Mouse (Mus musculus) bone marrow macrophage, adult 2 months (primary cell): ENCODE data around the gene Med10. TPM values are rescaled to one million over a fixed set of nuclear protein-coding genes. Genes with fewer than 3 reads are reported as not detected.

Experiments
- H3K27ac ChIP-seq: 2 replicates; pipeline ENCODE4 v1.5.1; 2012; ENCODE audit warnings: low read depth, low read length; ENCODE audit not compliant: insufficient read depth
- H3K4me1 ChIP-seq: 2 replicates; pipeline ENCODE4 v1.6.1; 2012; ENCODE audit warnings: low read length; ENCODE audit not compliant: control insufficient read depth, insufficient read depth
- H3K4me3 ChIP-seq: 2 replicates; pipeline ENCODE4 v1.5.1; 2012; ENCODE audit warnings: mild to moderate bottlenecking, low read length, moderate library complexity; ENCODE audit not compliant: insufficient read depth
- CTCF ChIP-seq: IDR thresholded peaks from 2 replicates; pipeline ENCODE4 v1.5.1; 2012; ENCODE audit warnings: low read depth, mild to moderate bottlenecking, low read length, moderate library complexity
- POLR2A ChIP-seq: IDR thresholded peaks from 2 replicates; pipeline ENCODE4 v1.6.1; 2012; ENCODE audit warnings: mild to moderate bottlenecking, low read depth, low read length, borderline replicate concordance
- polyA plus RNA-seq: library from polyadenylated mRNA; stranded (reverse); fragments of >200 nt; gene quantifications from 2 replicates; pipeline ENCODE4 v1.2.4, GENCODE M21; 2012; ENCODE audit not compliant: missing spikeins, insufficient read depth, insufficient read length

Med10 gene
- 49.9 and 55.0 TPM in 2 replicates for polyA plus RNA-seq

DNA sequence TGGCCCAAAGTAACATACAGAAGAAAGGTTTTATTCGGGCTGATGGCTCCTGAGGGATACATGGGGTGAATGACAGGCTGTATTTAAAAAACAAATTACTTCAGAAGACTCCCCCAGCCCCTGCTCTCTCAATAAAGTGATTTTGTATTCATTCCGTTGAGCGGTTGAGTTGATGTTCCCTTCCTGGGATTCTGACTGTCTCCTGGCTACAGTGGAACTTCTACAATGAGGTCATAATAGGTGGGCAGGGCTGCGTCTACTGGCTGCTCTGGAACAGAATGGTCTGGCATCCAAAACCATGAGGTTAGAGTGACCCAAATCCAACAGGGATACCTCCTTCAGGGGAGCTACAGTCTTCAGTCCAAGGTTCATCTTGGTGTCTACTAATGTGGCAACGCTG is at the start of gene Med10:
Gene Med10 (plus strand): TSS at position 301 of the 400 bp plus-strand sequence.
- H3K4me3 ChIP-seq = no peak within 1 kb of the TSS
- no peak within 1 kb of the TSS for H3K27ac ChIP-seq
- H3K4me1 ChIP-seq = no peaks in the 10 kb centered on the region
- TF ChIP-seq POLR2A (no peak), CTCF (no peak)

DNA sequence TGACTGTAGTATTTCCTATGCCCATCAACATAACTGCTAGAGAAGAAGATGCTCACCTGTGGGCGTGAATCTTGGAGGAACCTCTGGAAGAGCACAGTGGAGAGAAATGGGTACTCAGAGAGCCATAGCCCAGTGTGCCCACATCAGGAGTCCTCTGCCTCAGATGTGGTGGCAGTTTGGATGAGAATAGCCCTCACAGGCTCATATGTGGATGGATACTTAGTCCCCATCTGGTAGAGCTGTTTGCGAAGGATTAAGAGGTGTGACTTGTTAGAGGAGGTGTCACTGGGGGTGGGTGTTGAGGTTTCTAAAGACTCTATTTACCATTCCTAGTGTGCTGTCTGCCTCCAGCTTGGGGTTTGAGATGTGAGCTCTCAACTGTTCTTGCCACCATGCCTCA is 49.3 kb upstream of the Med10 start:
- Histone ChIP-seq H3K4me3 (no peak overlapping the region), H3K27ac (no peak overlapping the region), H3K4me1 (no peaks in the 10 kb centered on the region)
- TF ChIP-seq POLR2A (no peak), CTCF (no peak)

DNA sequence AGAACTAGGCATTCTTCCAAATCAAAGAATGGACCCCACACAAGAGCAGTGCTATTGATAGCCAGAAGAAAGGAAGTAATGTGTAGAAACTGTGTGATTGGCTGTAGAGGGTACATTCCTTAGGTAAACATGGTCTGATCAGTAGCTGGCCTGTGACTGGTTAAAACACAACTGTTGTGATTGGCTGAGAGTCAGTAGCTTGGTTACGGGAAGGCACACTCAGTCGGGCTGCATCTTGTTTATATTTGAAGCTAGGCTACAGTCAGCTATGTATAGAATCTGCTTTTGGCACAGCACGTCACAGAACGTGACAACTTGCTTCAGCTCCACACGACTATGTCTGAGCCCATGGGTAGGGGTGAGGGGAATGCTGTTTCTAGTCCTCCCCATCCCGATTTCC is 43.2 kb upstream of the Med10 start:
- Histone ChIP-seq H3K27ac (no peak overlapping the region), H3K4me1 (no peaks in the 10 kb centered on the region), H3K4me3 (no peak overlapping the region)
- TF ChIP-seq CTCF (no peak), POLR2A (no peak)

DNA sequence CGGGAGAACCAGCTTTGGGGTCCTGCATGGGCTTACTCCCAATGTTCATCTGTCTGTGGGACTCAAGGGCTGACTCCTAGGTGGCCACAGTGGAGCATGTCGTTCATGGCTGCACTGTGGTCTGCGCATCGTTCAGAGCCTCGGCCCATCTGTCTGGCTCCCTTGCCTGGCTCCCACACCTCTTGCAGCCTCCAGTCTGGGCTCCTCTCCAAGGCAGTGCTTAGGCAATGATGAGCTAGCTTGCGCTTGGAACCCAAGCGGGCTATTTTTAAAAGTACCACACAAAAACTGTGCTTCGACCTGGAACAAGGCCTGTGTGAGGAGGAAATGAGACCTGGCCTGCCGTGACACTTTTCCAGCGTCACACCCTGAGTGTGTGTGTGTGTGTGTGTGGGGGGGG is 40.8 kb upstream of the Med10 start:
- no peak overlapping the region for H3K27ac ChIP-seq
- TF ChIP-seq POLR2A = no peak

DNA sequence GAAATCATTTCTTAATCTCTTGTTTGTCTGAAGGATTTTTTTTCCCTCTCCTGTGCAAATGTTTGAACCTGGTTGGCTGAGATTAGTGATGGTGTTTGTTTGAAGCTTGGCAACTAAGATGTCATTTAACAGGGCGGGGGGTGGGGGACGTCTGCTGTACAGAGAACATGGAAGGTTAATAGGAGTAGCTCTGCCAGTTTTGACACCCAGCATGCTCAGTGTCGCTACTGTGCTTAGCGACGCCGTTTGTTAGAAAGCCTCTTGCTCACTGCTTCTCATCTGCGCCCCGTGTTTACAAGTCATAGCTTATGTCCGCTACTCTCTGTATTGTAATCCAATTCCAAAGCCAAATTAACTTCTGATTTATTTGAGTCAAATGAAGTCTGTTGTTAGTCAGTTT is 37.5 kb upstream of the Med10 start:
- Histone ChIP-seq H3K4me3 (no peak overlapping the region), H3K27ac (no peak overlapping the region), H3K4me1 (no peaks in the 10 kb centered on the region)
- TF ChIP-seq CTCF (no peak), POLR2A (no peak)

More for the DNA sequence above, 40.8 kb upstream of the Med10 start:
- no peaks in the 10 kb centered on the region for H3K4me1 ChIP-seq
- H3K4me3 ChIP-seq = no peak overlapping the region

DNA sequence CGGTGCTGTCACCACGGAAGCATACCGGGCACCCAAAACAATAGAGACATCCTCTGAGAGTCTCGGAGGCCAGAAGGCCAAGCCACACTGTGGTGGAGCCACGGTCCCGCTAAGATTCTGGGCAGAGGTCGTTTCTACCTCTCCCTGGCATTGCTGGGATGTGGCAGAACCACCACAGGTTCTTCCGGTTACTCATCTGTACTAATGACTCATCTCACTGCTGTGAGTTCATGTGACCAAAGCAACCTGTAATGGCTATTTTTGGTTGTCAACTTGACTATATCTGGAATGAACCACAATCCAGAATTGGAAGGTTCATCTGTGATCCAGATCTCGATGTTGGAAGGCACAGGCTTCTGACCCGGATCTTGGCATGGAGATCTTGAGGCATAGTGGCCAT is 34.0 kb upstream of the Med10 start:
- Histone ChIP-seq H3K27ac (no peak overlapping the region), H3K4me3 (no peak overlapping the region), H3K4me1 (no peaks in the 10 kb centered on the region)
- TF ChIP-seq POLR2A (no peak), CTCF (no peak)

DNA sequence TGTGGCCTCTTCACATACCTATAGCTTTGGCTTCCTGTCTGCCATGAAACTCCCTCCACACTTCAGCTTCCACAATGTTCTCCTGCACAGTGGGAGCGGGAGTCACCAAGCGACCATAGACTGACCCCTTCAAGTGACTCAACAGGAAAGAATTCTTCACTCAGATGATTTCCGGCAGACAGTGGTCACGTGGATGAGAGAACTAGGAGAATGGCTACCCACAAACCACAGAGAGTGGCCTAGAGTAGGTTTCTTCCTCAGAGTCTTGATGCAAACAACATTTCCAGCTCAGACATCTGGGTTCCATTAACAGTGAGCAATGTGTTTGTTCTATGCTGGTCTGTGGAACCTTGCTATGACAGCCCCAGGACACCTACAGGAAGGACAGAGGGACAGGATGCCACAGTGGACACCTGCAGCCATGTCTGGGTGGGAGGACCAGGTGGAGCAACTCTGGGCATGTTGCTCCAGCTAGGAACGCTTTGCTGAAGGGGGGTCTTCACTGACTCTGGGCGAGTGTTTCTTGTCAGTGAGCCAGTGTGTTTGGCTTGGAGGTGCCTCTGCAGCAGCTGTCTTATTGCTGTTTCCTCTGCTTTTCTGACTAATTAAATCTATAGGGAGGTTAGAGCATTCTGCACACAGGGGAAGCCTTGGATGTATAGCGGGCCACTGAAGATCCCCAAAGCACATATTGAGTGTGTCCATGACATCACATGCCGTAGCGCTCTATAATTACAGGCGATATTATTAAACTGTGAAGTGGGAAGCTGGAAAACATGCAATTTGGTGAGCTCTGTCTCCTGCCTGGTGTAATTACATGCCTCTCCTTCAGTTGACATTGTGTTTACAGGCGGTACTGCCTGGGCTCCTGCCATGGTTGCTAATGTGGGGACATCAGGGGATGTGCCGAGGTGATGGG is 31.4 kb upstream of the Med10 start:
- H3K4me3 ChIP-seq = no peak overlapping the region
- TF ChIP-seq CTCF (no peak), POLR2A (no peak)
- H3K4me1 ChIP-seq = no peaks in the 10 kb centered on the region
- H3K27ac ChIP-seq = no peak overlapping the region

DNA sequence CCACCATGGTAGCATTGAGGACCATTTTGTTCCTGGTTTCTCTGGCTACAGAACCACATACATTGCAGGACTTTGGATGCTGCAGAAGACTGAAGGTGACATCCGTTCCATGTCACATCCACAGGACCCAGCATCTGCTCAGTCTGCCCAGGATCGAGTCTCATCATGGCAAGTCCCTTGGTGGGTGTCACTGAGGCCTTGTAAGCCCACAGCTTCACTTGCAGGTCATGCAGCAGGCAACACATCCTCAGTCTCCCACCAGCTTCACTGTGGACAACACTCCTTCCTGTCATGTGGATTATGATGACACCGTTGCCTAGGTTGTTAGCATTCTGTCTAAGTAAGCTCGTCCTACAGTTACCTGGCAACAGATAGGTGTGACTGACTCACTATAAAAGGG is 29.8 kb upstream of the Med10 start:
- no peak overlapping the region for H3K27ac ChIP-seq
- H3K4me1 ChIP-seq = no peaks in the 10 kb centered on the region
- no peak overlapping the region for H3K4me3 ChIP-seq
- TF ChIP-seq POLR2A = no peak
- TF ChIP-seq CTCF = no peak

DNA sequence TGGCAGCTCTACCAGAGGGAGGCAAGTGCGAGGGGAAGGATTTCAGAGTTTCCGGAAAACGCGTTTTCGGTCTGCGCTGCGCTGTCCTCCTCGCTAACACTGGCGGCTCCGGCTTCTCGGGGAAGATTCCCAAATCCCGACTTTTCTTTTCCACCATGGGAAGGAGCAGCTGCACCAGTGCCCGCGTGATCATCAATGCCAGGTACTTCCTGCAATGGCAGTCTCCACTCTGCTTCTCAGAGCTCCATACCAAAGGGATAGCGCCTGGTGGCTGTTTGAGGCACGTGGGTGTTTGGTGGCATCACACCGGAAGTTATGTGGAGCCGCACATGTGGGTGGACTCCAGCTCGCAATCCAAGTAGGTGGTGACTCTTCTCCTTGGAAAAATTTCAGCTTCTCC is 24.0 kb upstream of the Med10 start:
- TF ChIP-seq CTCF (no peak), POLR2A (no peak)

DNA sequence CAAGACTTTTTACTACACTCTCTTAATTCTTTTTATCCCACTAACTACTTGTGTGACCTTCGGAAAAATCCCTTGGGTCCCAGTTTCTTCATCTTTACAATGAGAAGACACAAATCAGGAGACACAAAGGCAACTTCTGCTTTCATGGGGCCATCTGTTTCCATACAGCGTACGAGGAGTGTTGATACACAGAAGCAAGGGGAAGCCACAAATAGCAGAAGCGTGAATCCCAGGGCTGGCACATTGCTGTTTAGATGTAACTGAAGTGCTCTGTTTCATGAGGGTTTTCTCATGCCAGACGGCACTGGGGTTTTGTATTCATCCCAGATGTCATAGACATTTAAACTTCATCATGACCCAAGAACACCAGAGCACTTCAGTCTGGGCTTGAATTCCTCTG is 13.5 kb upstream of the Med10 start:
- no peak overlapping the region for H3K27ac ChIP-seq
- no peak overlapping the region for H3K4me3 ChIP-seq
- no peak for TF ChIP-seq CTCF
- no peak for TF ChIP-seq POLR2A
- peaks cover 8% of the 10 kb centered on the region for H3K4me1 ChIP-seq

More for the DNA sequence above, 24.0 kb upstream of the Med10 start:
- Histone ChIP-seq H3K27ac (no peak overlapping the region), H3K4me1 (no peaks in the 10 kb centered on the region), H3K4me3 (no peak overlapping the region)
